Mouse (Mus musculus): ENCODE measurements at regions not wholly inside any gene's neighbourhood (a gene's known extent, or its start where the extent isn't known, plus 50 kb on each side); places are given as distances from the start of the nearest gene placed in this dataset.

DNA sequence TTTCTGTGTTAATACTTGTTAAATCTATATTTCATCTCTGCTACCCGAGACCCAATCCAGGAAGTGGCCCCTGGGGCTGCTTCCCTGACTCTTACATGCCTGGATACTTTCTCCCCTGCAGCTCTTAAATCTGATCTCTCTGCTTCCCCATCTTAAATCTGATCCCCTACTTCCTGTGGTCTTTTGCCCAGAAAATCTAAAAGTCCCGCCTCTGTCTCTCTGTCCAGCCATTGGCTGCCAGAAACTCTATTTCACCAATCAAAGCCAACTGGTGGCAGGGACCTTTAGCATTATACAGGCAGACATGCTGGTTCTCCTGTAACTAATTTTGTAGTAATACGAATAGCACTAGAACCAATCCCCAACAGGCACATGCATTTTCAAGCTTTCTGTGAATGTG lies 59.0 kb upstream of the Ccdc91 start:
- peak; percentile 21 for DNase-seq (ENCODE audit: low read depth, low spot score)

DNA sequence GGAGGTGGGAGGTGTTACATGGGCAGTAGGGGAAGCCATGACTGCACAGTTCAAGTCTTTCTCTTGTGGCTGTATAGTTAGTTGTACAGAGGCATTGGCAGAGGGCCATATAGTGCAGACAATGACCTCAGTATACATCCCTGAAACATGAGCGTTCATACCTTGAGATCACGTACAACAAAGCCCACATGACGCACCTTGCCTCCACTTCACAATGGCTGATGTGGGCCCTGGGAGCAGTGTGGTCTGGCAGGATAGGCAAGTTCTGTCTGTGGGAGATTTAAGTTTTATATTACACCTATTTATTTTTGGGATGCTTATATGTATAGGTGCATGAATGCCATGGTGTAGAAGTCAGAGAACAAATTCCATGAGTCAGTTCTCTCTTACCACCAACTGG lies 61.9 kb upstream of the Ccdc91 start:
- no peak for DNase-seq (ENCODE audit: low read depth, low spot score)

DNA sequence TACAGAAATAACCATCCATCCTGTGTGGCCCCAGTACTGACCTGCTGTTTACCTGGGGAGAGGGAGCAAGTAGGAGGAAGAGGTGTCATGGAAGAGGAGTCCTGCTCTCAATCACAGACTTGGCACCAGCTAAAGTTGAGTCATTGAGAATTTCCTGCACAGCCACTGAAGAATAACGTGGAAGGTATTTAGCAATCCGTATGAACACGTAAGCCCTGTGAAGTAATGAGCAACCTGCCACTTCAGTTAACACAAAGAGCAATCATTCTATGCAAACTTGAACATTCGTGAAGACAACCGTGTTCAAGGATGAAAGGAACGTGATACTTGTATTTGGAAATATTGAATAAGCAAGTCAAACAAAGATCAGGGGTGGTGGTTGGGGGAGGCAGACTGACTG lies 77.6 kb upstream of the Ccdc91 start:
- no peak for DNase-seq (ENCODE audit: low read depth, low spot score)

DNA sequence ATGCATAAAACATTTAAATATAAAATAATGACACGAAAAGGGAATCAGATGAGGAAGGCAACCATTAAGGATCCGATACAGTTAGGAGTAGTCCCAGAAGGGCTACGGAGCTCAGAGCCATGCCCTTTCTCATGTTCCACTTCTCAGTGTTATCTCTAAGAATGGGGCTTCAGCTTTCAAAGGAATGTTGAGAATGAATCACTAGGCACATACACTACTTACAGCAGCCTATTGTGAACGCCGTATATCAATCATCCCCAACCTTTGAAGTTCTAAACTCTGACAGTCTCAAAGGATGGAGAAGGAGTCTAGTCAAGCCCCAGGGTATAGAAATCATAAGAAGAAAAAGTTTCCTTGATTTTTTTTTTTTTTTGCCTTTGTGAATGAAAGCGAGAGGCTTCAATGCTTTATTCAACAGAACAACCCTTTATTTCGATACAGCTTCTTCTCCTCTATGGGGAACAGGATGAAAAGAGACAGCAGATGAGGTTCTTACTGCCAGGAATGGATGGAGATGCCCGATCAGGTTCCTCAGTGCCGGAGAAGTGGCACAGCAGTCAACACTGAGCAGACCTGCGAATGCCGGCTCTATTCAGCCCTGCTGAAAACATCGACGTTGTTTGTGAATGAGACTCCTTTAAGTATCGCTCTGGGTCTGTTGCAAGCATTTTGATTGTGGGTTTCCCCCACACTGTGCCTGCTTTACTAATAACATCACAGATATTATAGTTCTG lies 84.0 kb upstream of the Ccdc91 start:
- peak; percentile 37 for DNase-seq (ENCODE audit: low read depth, low spot score)

DNA sequence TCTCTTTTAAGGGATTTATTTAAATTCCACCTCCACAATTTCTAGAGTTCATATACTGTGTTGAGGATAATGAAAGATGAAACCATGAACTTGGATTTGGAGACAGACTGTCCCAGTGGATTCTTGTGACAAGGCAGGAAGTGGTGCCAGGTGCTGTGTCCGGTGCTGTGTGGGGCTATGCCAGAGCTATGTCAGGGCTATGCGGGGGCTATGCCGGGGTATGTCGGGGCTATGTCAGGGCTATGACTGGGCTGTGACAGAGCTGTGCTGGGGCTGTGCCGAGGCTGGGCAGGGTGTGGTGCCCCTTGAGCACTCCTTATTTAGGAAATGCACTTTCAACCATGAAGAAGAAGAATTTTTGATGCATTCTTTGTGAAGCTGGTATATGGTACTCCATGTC lies 85.1 kb upstream of the Ccdc91 start:
- DNase-seq (ENCODE audit: low read depth, low spot score), result no peak

DNA sequence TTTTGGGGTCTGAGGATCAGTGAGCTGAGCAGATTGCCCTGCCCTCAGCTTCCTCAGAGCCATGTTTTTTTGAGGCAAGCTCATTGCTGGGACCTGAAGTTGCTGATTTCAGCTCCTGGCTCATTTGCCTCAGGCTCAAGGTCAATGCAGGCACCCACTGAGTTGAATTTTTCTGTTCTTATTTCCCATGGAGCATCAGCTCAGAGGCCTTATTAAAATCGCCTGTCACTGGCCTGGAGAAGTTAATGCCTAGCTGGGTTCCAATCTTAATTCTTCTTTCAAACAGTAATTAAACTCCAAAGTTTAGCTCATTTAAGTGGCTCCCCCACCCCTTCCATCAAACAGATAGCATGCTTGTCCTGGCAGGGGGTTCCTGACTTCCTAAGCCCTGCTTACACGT lies 86.9 kb upstream of the Ccdc91 start:
- peak; percentile 54 for DNase-seq (ENCODE audit: low read depth, low spot score)

DNA sequence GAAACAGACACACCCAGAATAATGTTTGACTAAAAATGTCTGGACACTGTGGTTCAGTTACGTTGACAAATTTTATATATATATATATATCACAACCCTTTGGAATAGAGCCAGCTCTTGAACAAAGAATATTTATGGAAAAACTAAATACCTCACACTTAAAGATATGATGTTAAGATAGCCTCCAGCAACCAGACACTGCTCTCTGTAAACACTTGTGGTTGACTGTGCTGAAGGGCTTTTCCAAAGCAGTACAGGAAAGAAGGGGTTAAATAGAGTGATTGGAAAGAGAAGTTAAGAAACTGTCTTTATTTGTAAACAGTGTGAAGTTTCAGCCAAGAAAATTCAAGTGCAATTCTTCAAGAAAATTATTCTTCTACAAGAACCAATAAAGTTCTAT lies 90.0 kb upstream of the Ccdc91 start:
- DNase-seq (ENCODE audit: low read depth, low spot score), result no peak

DNA sequence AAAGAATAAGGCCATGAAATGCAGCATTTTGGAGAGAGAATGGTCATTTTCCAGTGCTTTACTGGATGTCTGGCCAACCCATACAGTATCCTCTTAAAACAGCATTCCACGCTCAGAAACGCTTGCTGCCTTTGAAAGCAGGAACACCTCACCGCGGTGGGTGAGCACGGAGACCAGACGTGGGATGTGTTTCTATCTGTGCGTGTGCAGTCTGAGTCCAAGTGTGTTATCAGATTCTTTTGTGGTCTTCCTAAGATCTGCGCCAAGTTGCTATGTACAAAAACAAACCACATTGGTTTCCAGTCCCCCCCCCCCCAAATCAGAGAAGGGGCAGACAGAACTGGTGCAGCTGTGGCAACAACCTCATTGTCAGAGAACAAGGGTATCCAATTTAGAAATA lies 95.1 kb upstream of the Ccdc91 start:
- DNase-seq (ENCODE audit: low read depth, low spot score), result no peak

DNA sequence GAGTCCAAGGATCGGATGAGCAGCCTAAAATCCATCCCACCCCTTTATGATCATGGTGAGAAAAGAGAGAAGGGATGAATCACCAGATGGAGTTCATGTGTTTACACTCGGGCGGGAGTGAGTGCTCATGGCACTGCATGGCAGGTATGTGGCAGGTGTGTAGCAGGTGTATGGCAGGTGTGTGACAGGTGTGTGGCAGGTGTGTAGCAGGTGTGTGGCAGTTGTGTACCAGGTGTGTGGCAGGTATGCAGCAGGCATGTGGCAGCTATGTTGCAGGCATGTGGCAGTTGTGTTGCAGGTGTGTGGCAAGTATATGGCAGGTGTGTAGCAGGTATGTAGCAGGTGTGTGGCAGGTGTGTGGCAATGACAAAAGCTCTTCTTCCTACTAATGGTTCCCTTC lies 97.9 kb upstream of the Ccdc91 start:
- DNase-seq (ENCODE audit: low read depth, low spot score), result no peak

DNA sequence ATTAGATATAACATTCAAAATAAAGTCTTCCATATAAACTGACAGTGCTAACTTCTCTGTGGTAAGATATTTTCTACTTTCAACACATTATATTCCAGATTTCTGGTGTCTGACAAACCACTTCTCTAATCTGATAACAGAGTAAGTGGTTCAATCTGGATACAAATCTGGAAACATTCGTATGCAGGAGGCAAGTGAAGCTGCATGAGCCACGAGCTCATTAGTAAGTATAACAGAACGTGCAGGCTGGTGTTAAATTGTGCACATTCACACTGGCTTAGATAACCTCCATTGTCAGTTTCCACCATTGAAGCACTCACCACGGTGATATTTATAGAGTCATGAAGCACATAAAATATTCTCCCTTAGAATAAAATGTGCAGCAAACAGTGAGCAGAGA lies 103.9 kb upstream of the Ccdc91 start:
- no peak for DNase-seq (ENCODE audit: low read depth, low spot score)

DNA sequence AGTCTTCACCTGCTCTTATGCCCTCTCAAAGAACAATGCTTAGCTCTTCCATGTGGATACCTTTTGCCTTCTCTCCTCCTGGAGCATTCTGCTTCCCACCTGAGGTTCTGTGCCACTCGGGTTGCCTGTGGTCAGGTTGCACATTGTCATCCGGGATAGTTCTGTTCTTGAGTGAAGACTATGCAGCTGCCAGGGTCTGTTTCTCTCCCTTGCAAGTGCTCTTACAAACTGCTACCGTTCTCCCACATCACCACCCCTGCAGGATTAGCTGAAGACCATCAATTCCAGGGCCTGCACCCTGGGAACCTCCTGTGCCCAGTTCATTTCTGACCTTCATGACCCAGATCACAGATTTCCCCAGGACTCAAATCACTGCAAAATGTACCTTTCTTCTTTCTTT lies 104.3 kb upstream of the Ccdc91 start:
- no peak for DNase-seq (ENCODE audit: low read depth, low spot score)

DNA sequence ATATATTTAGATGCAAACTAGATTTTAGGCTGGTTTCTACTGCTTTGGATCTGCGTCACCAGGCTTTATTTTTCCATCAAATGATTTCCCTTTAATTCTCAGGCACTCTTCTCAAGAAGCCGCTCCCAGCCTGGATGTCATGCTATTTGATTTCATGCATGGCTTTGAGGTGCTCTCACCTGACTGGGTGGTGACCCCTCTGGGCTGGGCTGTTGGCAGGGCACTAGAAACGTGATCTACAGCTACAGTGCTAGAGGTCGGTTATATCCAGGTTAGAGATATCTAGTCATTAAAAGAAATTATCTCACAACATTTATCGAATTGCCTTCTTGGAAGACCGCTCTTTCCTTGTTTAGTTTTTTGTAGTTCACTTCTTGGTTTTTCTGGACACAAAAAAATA lies 98.9 kb upstream of the Pthlh start:
- DNase-seq (ENCODE audit: low read depth, low spot score), result no peak

DNA sequence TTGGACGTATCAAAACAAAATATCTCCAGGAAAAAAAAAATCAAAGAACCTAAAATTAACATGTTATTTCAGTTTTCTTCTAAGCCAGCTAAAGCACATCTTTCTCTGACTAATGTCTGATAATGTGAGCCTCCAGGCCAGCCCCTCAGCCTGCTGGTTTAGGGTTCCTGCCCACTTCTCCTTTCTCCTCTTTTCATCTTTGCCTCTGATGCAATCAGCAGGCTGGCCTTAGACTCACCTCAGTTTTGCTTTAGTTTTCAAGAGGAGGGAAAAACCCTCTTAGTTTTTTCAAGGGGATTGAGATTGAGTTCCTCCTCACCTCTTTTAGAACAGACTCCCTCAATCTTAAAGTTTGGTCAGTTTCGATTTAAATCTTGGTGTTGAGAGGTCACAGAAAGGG lies 93.0 kb upstream of the Pthlh start:
- no peak for DNase-seq (ENCODE audit: low read depth, low spot score)

DNA sequence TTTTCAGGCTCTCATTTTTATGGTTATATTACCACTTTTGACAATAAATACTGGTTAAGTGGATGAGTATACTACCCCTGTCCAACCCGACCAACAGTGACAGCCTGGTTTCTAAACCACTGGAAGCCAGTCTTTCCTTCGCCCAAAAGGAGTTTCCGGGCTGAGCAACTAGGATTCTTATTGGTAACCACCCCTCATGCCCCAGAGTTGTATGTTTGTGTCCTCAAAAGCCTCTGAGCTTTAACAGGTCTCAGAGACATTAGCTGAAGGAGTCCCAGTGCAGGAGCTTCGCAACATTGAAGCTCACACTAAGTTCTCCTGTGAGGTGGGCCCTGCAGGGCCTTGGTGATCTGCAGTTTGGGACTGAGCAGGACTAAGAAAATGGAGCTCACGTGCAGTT lies 92.6 kb upstream of the Pthlh start:
- no peak for DNase-seq (ENCODE audit: low read depth, low spot score)

DNA sequence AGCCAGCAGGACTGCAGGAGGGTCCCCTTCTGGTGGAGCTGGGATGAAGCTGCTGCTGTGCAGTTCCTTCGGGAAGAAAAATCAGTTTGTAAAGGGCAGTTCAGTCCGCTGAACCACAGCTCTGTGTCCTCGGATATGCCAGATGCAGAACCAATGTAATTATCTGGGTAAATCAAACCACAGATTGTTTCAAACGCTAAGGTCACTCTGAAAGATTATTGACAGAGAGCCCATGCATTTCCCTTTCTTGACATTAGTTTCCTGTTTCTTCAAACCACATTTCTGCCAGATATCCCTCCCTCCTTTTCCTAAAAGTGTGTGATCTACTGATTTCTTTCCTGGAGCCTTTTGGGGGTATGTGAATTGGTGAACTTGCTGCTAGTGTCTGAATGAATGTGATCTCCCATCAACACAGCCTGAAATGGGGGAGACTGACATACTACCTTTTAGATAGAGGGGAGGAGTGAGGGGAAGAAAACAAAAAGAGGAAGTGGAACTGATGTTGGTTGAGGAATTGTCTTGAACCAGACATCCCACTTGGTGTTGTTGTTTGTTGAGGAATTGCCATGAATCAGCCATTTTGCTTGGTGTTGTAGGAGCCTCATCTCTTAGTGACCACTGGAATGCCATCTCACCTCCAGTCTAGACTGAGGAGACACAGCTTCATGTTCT lies 85.7 kb upstream of the Pthlh start:
- no peak for DNase-seq (ENCODE audit: low read depth, low spot score)

DNA sequence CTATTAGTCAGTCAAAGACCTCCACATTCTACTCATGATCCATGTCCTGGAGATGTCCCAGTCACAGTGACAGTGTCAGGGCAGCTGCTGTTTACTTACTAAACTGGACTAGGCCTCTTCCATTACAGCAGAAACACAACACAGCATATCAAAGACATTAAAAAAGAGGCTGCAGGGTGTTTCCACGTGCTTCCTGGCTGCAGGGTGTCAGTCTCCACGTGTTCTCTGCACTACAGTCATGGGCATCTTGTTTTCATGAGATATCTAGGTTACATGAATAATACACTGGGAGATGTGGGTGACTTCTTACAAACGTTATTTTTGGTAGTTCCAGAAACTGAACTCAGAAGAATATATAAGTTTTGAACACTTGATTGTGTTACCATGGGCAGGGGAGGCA lies 84.6 kb upstream of the Pthlh start:
- DNase-seq (ENCODE audit: low read depth, low spot score), result no peak

DNA sequence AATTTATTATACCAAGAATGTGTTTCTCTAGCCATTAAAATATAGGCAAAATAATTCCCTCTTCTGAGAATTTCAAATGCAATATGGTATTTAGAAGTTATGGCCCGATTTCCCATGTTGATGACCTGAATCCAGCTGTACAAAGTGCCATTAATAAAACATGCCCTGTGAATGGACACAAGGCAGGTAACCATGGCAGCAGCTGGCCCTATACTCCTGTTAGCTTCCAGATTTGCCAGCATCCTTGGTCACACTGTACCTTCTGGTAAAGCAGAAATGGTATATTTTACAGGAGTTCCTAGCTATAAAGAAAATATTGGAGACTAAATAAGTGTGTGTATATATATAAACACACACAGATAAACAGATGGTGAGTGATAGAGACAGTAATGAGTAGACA lies 77.1 kb upstream of the Pthlh start:
- DNase-seq (ENCODE audit: low read depth, low spot score), result no peak

DNA sequence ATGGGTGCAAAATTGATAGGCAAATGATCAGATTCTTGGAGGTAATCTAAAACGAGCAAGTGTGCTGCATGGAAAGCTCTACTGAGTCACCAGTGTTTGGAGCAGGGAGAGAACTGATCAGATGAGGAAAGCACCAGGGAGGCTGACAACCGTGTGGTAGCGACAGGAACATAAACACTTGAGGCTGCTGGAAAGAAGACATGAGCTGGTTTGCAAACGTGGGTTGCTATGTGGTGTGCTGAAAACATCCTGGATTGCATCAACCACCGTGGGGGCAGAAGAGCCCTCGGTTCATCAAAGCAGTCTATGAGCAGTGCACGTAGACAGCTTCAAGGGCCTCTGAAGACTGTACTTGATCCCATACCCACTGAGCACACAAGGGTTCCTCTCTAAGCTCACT lies 69.0 kb upstream of the Pthlh start:
- no peak for DNase-seq (ENCODE audit: low read depth, low spot score)

DNA sequence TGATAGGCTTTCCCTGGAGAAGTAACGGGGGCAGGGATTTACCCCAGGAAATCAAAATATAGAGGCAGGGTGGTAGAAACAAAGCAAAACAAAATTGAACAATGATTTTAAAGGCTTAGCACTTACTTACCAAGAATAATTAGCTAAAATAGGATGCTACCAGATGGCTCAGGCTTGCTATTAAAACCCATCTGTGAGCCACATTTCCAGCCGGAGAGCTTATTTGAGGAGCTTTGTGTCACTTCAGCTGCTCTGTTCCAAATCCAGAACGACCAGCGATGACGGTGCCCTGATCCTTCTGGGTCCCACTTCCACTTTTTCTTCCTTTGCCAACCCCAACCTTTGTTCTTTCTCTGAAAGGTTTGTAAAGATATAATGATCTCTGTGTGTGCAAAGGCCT lies 65.2 kb upstream of the Pthlh start:
- no peak for DNase-seq (ENCODE audit: low read depth, low spot score)

DNA sequence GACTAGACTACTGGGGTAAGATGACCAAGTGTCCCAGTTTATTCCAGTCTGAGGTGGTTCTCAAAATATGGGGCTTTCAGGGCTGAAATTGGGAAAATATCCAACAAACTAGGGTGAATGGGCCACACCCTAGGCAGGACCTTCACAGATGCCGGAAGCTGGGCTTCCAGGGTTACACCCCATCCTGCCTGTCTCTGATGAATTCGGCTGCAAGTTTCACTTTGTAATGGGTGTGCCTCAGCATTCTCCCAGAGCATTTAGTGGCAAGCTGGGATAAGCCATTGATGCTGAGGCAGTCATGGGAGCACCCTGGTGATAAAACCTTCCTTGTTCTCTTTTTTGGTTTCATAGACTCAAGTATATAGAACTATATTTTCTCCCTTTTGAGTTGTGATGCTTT lies 60.4 kb upstream of the Pthlh start:
- no peak for DNase-seq (ENCODE audit: low read depth, low spot score)

DNA sequence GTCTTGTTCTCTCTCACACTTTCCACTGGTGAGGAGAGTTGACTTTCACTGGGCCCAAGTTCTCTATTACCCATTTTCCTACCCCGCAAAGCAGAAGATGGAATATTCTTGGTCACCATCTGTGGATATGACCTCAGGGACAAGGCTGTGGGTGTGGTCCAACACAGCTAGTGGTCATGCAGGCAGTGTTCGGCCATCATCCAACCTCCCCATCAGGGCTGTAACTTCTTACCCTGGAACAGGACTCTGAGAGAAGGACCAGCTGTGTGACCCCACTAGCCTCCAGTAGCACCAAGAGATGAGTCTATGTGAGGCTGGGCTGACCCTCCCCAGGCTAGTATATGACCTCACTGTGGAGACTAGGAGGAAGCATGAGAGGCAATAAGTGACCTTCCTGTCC lies 54.1 kb upstream of the Pthlh start:
- DNase-seq (ENCODE audit: low read depth, low spot score), result no peak

DNA sequence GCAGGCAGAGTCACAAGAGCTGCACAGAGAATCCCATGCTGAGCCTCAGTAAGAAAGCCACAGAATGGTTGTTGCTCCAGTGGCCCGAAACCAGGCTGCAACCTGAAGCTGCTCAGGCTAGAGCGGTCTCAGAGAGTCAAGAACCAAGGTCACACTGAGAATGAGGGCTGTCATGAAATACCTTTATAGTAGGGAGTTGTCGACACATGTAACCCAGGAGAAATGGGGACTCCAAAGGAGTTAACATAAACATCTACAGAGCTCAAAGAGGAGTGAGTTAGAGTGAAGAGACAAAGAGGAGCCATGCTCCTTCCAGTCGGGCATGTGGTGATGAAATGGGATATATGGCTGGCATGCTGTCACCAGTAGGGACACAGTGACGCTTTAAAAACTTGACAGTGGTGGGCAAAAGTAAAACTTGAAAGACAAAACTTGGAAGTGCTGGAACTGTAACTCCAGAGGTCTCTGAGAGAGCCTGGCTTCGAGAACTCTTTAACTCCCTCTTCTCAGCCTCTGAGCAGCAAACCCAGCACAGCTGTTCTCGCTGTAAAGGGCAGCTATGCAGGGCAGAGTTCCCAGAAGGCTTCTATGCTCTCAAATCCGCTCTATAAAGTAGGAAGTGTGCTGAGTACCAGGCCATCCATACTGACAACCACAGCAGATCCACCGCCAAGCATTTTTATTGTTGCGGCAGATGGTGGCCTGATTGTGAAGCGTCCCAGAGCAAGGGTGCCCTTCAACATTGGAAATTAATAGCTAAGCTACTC lies 52.9 kb upstream of the Pthlh start:
- no peak for DNase-seq (ENCODE audit: low read depth, low spot score)

DNA sequence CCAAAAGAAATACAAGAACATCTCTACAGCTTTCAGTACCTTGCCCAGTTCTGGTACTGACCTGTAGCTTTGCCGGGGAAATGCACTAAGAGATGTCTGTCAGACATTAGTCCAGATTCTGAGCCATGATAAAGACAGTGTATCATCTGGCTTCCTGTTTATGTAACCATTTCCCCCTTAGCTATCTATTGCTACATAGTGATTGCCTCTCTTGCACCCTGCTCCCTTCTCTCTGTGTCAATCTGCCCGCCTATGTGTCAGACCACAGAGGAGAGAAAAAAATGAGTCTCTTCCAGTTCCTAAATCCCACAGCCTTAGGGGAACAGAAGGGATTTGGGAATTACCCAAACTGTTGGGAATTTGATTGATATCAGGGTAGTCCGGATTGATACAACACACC lies 52.2 kb upstream of the Pthlh start:
- DNase-seq (ENCODE audit: low read depth, low spot score), result no peak
